Mouse (Mus musculus) A20 (cell line): Measurements from ENCODE around the gene Rassf3.

Experiments used
- DNase-seq: peaks from one replicate; pipeline ENCODE4 v3.0.0-alpha.2; 2011; ENCODE audit warnings: low read depth, low spot score

The Rassf3 gene

GRCm38 (mm10) chr10:121461404-121462161, 14.6 kb downstream of the Rassf3 start:
- DNase-seq, result no peak

GRCm38 (mm10) chr10:121459124-121459853, 16.9 kb downstream of the Rassf3 start:
- peak; percentile 68 for DNase-seq

DNA sequence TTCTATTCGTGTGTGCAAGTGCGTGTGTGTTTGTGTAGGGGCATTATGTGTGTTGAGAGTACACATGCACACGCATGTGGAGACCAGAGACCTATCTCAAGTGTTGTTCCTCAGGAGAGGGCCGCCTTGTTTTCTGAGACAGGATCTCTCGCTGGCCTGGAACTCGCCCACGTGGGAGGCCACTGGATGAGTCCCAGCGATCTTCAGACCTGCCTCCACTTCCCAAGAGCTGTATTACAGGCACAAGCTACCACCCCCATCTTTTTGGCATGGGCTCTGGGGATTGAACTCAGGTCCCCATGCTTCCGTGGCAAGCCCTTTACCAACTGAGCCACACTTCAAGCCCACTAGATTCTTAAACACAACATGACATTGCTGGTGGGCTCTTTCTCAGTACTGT, 17.7 kb downstream of the Rassf3 start:
- DNase-seq, result no peak

GRCm38 (mm10) chr10:121457381-121457780, 18.8 kb downstream of the Rassf3 start:
- DNase-seq, result no peak

GRCm38 (mm10) chr10:121455517-121455916, 20.6 kb downstream of the Rassf3 start:
- DNase-seq, result no peak

GRCm38 (mm10) chr10:121454708-121455475, 21.3 kb downstream of the Rassf3 start:
- no peak for DNase-seq

DNA sequence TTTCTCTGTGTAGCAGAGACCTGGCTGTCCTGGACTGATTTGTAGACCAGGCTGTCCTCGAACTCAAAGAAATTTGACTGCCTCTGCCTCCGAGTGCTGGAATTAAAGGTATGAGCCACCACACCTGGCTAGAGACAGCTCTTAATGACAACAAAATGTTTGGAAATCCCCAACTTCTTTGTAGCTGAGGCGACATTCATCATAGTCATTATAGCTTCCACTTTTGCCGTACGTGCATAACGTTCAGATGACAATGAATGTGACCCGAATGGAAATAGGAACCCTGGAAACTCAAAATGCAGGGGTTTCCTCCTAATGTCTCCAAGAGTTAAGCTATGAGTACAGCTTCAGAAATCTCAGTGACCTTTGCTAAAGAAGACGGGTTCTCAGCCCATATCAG, 22.1 kb downstream of the Rassf3 start:
- peak; percentile 78 for DNase-seq

GRCm38 (mm10) chr10:121445808-121446207, 30.3 kb downstream of the Rassf3 start:
- no peak for DNase-seq

GRCm38 (mm10) chr10:121444198-121444597, 31.9 kb downstream of the Rassf3 start:
- no peak for DNase-seq

GRCm38 (mm10) chr10:121443791-121444190, 32.4 kb downstream of the Rassf3 start:
- DNase-seq, result no peak

DNA sequence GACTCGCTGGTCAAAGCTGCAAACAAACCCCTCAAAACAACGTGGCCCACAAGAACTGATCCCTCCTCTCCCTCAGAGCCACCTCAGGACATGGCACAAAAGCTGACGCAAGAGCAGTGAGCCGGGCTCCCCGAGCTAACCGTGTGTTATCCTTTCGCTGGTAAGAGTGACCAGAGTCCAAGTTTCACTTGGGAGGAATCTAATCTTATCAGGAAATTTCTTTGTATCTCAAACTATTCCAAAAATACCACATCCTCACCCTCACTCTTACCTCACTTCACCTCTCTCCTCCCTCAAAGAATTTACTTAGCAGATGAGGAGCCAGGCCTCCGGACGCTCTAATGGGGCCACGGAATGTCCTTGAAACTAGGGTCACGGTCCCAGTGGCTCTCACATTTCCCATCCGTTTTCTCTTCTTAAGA, 36.8 kb downstream of the Rassf3 start:
- no peak for DNase-seq

DNA sequence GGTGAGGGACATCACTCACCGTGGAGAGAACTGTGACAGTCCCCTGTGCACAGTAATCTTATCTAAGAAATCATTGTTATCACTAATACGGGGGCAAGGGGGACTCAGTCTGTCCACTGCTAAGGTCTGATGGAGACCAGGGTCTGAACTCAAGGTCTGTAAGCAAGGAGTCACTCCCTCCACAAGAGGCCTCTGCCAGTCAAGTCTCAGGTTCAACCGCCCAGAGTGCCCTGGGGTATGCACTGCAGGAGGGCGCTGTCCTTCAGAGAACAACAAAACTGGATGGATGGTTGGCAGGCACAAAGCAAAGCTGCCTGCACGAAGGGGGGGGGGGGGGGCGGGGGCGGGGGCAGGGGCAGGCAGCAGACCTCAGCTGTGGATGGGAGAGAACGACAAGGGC, 38.0 kb downstream of the Rassf3 start:
- peak; percentile 53 for DNase-seq

DNA sequence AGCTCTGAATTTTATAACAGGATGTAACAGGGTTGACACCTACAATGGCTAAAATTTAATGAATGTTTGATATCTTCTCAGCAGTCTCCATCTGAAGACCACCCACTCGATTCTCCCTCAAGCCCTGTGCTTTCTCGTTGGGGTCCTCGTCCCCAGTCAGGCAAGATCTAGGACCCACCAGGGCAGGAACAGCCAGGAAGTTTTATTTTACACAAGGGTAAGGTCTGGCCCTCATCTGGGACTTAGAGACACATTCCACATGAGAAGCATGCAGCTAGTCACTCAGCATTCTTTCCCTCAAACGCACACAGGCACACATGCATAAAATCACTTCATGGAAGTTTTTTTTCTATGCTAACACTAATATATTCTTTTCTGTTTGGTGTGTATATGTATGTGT, 39.5 kb downstream of the Rassf3 start:
- DNase-seq, result peak; percentile 46

DNA sequence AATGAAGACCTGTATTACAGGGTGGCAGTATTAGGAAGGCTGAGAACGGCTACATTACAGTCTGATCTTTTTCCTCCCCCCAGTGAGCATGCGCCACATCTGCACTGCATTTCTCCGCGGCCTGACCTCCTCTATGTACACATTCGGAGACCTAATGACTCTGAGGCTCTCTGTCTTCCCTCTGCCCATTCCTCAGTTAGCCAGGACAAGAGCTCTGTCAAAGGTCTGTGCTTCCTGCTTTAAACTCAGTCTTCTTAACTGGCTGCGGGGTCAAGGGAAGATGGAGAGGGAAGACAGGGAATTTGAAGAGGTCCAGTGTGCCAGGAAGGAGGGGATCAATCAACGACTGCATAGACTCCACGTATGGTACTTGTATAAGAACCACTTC, 39.9 kb downstream of the Rassf3 start:
- no peak for DNase-seq

GRCm38 (mm10) chr10:121435546-121436257, 40.4 kb downstream of the Rassf3 start:
- peak; percentile 93 for DNase-seq

DNA sequence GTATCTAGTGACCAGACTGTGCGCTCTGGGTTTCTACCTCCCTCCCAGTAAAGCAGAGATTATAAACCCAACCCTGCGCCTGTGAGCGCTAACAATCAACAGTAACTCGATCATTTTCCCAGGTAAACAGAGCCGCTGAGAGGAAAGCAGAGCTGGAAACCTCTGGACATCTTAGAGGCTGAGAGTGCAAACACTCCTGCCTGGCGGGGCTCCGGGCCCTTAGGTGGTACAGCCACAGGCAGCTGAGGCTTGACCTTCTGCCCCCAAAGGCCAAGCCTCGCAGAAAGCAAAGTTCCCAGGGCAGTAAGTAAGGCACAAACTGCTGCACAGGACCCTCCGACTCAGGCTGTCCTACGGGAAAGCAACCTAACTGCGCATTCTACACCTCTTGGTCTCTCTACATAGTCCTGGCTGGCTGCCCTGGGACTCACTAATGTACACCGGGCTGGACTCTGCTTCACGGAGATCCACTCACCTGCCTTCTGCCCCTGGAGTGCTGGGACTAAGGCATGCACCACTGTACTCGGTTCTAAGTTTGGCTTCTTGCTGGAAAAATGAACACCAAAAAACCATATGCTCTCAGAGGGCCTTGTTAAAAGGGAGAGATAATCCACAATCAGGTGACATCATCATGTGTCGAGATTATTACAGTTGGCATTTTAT, 41.6 kb downstream of the Rassf3 start:
- no peak for DNase-seq

- no peak for DNase-seq
Measured at GRCm38 (mm10) chr10:121432635-121433280, 43.4 kb downstream of the Rassf3 start.

- DNase-seq, result peak; percentile 43
Measured at GRCm38 (mm10) chr10:121432041-121432634, 44.0 kb downstream of the Rassf3 start.

GRCm38 (mm10) chr10:121430764-121431540, 45.2 kb downstream of the Rassf3 start:
- DNase-seq, result peak; percentile 39
